Mouse (Mus musculus): ENCODE results near the gene Muc13. TPM values are rescaled to one million over a fixed set of nuclear protein-coding genes. Genes with fewer than 3 reads are reported as not detected.
A peak's percentile ranks its signal among the peaks of the same experiment; 100 is the strongest.

Gene Muc13
- polyA plus RNA-seq, 1 experiment from 2014 or later = 1.2 TPM

- no peak for DNase-seq
- peaks cover 16% of the 10 kb centered on the region for H3K4me1 ChIP-seq (ENCODE audit: insufficient read depth)
- H3K36me3 ChIP-seq (replicated peaks; ENCODE audit: insufficient read depth, low read length) = no peaks in the 10 kb centered on the region
- no peaks in the 10 kb centered on the region for H3K27me3 ChIP-seq (ENCODE audit: insufficient read depth, low read length)
- H3K9ac ChIP-seq (replicated peaks) = no peak overlapping the region
- H3K4me2 ChIP-seq (ENCODE audit: low read depth, low read length) = no peak overlapping the region
- WGBS (ENCODE audit: insufficient replicate concordance) = 33% methylated on average over 1 of the region's 1 CpGs
- H3K9me3 ChIP-seq (ENCODE audit: low read length) = no peaks in the 10 kb centered on the region
- ATAC-seq = no peak
- no peak overlapping the region for H3K27ac ChIP-seq (ENCODE audit: low read depth)
- no peak overlapping the region for H3K4me3 ChIP-seq (ENCODE audit: low read depth, low read length)
- no peak for TF ChIP-seq CTCF (IDR thresholded peaks at IDR 0.05; ENCODE audit: low read depth)
- TF ChIP-seq EP300 (IDR thresholded peaks at IDR 0.05; ENCODE audit: low read depth) = no peak
These were observed 9.3 kb upstream of the Muc13 start for GRCm38 (mm10) chr16:33784547-33784946.

DNA sequence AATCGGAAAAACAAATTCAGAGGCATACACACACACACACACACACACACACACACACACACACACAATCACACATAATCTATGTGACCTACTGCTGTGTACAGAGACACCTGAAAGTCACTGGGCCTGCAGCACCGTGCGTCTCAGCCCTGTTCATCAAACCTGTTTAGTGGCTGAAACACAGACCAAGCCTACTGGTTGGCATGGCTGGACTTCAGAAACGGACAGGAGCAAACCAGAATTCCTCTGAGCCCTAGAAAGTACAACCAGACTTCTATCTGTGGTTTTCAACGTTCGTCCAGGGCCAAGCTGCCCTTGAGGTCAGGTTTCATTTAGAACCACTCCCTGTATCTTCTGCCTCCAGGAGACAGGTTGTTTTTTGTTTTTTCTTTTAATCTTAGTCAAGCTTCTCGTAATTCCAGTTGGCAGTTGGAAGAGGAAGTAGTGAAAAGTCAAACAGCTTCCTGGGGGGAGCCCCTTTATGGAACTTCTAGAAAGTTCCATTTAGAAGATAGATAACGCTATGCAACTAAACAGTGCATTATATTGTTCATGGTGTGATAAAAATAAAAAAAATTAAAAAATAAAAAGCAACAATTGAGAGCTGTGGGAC, 8.6 kb upstream of the Muc13 start:
- H3K27ac ChIP-seq (ENCODE audit: low read depth) = peak overlapping the region; percentile 66
- H3K4me2 ChIP-seq (ENCODE audit: low read depth, low read length) = no peak overlapping the region
- H3K36me3 ChIP-seq (replicated peaks; ENCODE audit: insufficient read depth, low read length) = no peaks in the 10 kb centered on the region
- H3K9me3 ChIP-seq (ENCODE audit: low read length) = no peaks in the 10 kb centered on the region
- H3K9ac ChIP-seq (replicated peaks) = no peak overlapping the region
- no peak overlapping the region for H3K4me3 ChIP-seq (ENCODE audit: low read depth, low read length)
- no peaks in the 10 kb centered on the region for H3K27me3 ChIP-seq (ENCODE audit: insufficient read depth, low read length)
- WGBS (ENCODE audit: insufficient replicate concordance) = 36% methylated on average over 8 of the region's 8 CpGs
- TF ChIP-seq EP300 (IDR thresholded peaks at IDR 0.05; ENCODE audit: low read depth) (peak; percentile 94), CTCF (IDR thresholded peaks at IDR 0.05; ENCODE audit: low read depth) (no peak)
- H3K4me1 ChIP-seq (ENCODE audit: insufficient read depth) = peaks cover 16% of the 10 kb centered on the region
- DNase-seq (no peak), ATAC-seq (peak; percentile 48; the same call in 1 of the 2 replicates)

- TF ChIP-seq CTCF (IDR thresholded peaks at IDR 0.05; ENCODE audit: low read depth) (no peak), EP300 (IDR thresholded peaks at IDR 0.05; ENCODE audit: low read depth) (no peak)
- ATAC-seq (peak; percentile 58), DNase-seq (no peak)
- no peaks in the 10 kb centered on the region for H3K36me3 ChIP-seq (replicated peaks; ENCODE audit: insufficient read depth, low read length)
- no peak overlapping the region for H3K9ac ChIP-seq (replicated peaks)
- H3K9me3 ChIP-seq (ENCODE audit: low read length) = no peaks in the 10 kb centered on the region
- peaks cover 12% of the 10 kb centered on the region for H3K4me1 ChIP-seq (ENCODE audit: insufficient read depth)
- H3K27ac ChIP-seq (ENCODE audit: low read depth) = 0 out of 2 replicates have a peak overlapping the region, but pooled peaks have one; percentile 45
- no peak overlapping the region for H3K4me3 ChIP-seq (ENCODE audit: low read depth, low read length)
- H3K4me2 ChIP-seq (ENCODE audit: low read depth, low read length) = no peak overlapping the region
- 49% methylated on average over 7 of the region's 7 CpGs for WGBS (ENCODE audit: insufficient replicate concordance)
- H3K27me3 ChIP-seq (ENCODE audit: insufficient read depth, low read length) = no peaks in the 10 kb centered on the region
These were observed 7.0 kb upstream of the Muc13 start for GRCm38 (mm10) chr16:33786657-33787390.

- H3K36me3 ChIP-seq (replicated peaks; ENCODE audit: insufficient read depth, low read length) = no peaks in the 10 kb centered on the region
- WGBS (ENCODE audit: insufficient replicate concordance) = 42% methylated on average over 4 of the region's 4 CpGs
- no peak for DNase-seq
- no peak for ATAC-seq
- no peaks in the 10 kb centered on the region for H3K27me3 ChIP-seq (ENCODE audit: insufficient read depth, low read length)
- no peaks in the 10 kb centered on the region for H3K9me3 ChIP-seq (ENCODE audit: low read length)
- H3K9ac ChIP-seq (replicated peaks) = no peak overlapping the region
- no peak overlapping the region for H3K4me2 ChIP-seq (ENCODE audit: low read depth, low read length)
- H3K4me3 ChIP-seq (ENCODE audit: low read depth, low read length) = no peak overlapping the region
- peaks cover 20% of the 10 kb centered on the region for H3K4me1 ChIP-seq (ENCODE audit: insufficient read depth)
- no peak overlapping the region for H3K27ac ChIP-seq (ENCODE audit: low read depth)
- TF ChIP-seq EP300 (IDR thresholded peaks at IDR 0.05; ENCODE audit: low read depth) (no peak), CTCF (IDR thresholded peaks at IDR 0.05; ENCODE audit: low read depth) (no peak)
These were observed 1.3 kb downstream of the Muc13 start for GRCm38 (mm10) chr16:33795106-33795505.

GRCm38 (mm10) chr16:33795887-33796286, 2.0 kb downstream of the Muc13 start:
- ATAC-seq (peak; percentile 23; the same call in 1 of the 2 replicates), DNase-seq (no peak)
- H3K4me2 ChIP-seq (ENCODE audit: low read depth, low read length) = peak overlapping the region; percentile 0; the same call in 1 of the 2 replicates
- no peak for TF ChIP-seq EP300 (IDR thresholded peaks at IDR 0.05; ENCODE audit: low read depth)
- no peak for TF ChIP-seq CTCF (IDR thresholded peaks at IDR 0.05; ENCODE audit: low read depth)
- no peaks in the 10 kb centered on the region for H3K27me3 ChIP-seq (ENCODE audit: insufficient read depth, low read length)
- peaks cover 20% of the 10 kb centered on the region for H3K4me1 ChIP-seq (ENCODE audit: insufficient read depth)
- H3K9ac ChIP-seq (replicated peaks) = no peak overlapping the region; the same call in 1 of the 2 replicates
- H3K27ac ChIP-seq (ENCODE audit: low read depth) = no peak overlapping the region
- no peaks in the 10 kb centered on the region for H3K9me3 ChIP-seq (ENCODE audit: low read length)
- H3K4me3 ChIP-seq (ENCODE audit: low read depth, low read length) = no peak overlapping the region
- H3K36me3 ChIP-seq (replicated peaks; ENCODE audit: insufficient read depth, low read length) = no peaks in the 10 kb centered on the region
- WGBS (ENCODE audit: insufficient replicate concordance) = 25% methylated on average over 6 of the region's 6 CpGs

- Histone ChIP-seq H3K36me3 (replicated peaks; ENCODE audit: insufficient read depth, low read length) (no peaks in the 10 kb centered on the region), H3K4me1 (ENCODE audit: insufficient read depth) (peaks cover 20% of the 10 kb centered on the region), H3K4me2 (ENCODE audit: low read depth, low read length) (no peak overlapping the region), H3K4me3 (ENCODE audit: low read depth, low read length) (no peak overlapping the region), H3K27ac (ENCODE audit: low read depth) (no peak overlapping the region), H3K9ac (replicated peaks) (no peak overlapping the region), H3K9me3 (ENCODE audit: low read length) (no peaks in the 10 kb centered on the region), H3K27me3 (ENCODE audit: insufficient read depth, low read length) (no peaks in the 10 kb centered on the region)
- no peak for ATAC-seq
- TF ChIP-seq CTCF (IDR thresholded peaks at IDR 0.05; ENCODE audit: low read depth) (no peak), EP300 (IDR thresholded peaks at IDR 0.05; ENCODE audit: low read depth) (no peak)
- 62% methylated on average over 3 of the region's 3 CpGs for WGBS (ENCODE audit: insufficient replicate concordance)
- DNase-seq = no peak
These were observed 2.9 kb downstream of the Muc13 start for GRCm38 (mm10) chr16:33796756-33797155.
